Mouse (Mus musculus): Measurements from ENCODE around the gene L2hgdh.

DNA sequence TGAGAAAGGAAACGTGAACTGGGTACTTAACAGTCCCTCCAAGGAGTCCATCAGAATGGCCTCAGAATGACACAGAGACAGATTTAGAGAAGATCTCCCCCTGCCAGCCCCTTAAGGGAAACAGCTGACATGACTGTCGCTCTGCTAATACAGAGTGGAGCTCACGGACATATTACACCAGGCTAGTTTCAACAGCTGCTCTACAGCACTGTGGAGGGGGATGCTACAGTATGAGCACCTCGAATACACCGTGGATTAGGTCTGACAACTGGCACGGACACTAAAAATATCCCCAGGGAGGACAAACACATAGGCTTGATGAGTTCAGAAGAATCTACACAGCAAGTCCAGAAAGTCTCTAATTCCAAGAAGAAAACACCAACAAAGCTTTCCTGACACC is 26.3 kb downstream of the L2hgdh start:
- TF ChIP-seq CTCF (IDR thresholded peaks at IDR 0.05; ENCODE audit: low read depth, low read length) (no peak), POLR2AphosphoS5 (IDR thresholded peaks at IDR 0.05; ENCODE audit: insufficient replicate concordance, low read depth, low read length) (no peak), GATA1 (IDR thresholded peaks at IDR 0.05; ENCODE audit: borderline replicate concordance, low read length) (no peak), TAL1 (conservative IDR thresholded peaks at IDR 0.05; ENCODE audit: low read depth, low read length) (no peak)

Measured in G1E (cell line).